In the genomic region with DNA sequence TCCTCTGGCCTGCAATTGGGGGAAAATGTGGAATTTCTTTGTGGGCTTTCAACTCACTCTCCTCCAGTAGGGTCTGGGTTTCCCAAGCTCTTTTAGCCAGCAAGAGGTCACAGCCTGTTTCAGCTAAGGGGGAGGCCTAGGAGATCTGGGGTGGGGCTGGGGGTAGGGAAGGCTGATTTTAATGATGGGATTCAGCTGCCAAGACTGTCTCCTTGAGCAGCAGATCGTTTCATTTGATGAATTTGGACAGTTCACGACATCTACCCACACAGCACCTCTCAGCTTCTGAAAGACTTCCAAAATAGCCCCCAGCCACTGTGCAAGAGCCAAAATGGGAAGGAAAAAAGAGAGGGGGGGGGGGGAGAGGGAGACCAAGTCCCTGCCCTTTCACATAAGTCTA, we compare ENCODE assay signal across 15 mouse cellular contexts. TPM values are rescaled to one million over a fixed set of nuclear protein-coding genes. Genes with fewer than 3 reads are reported as not detected.
DNase-seq lines count a peak whose midpoint lies in the region; ATAC-seq and TF ChIP-seq lines count a peak whose summit lies in the region.
"Had no signal": no experiment of that assay in that cellular context is flagged by ENCODE, and none has a peak within 500 bp of the region (broad histone marks: within the 10 kb centered on the region; RNA-seq: fewer than 3 reads in every experiment).

No protein-coding gene starts in this region.

- H3K27me3 ChIP-seq in kidney, adult 2 months (replicated peaks; ENCODE audit: control insufficient read depth, insufficient read depth, low read length) = no peaks in the 10 kb centered on the region
- no peaks in the 10 kb centered on the region for H3K27me3 ChIP-seq in embryonic facial prominence, embryonic 14.5 days (replicated peaks; ENCODE audit: control insufficient read depth, insufficient read depth, low read length)
- no peaks in the 10 kb centered on the region for H3K27me3 ChIP-seq in limb, embryonic 14.5 days (ENCODE audit: control insufficient read depth, insufficient read depth, low read length)
- H3K27me3 ChIP-seq: hindbrain, embryonic 13.5 days had no signal

- H3K4me1 ChIP-seq in kidney, adult 2 months (ENCODE audit: control insufficient read depth, insufficient read depth, low read length) = no peaks in the 10 kb centered on the region
- peaks cover 42% of the 10 kb centered on the region for H3K4me1 ChIP-seq in embryonic facial prominence, embryonic 14.5 days (ENCODE audit: control insufficient read depth, insufficient read depth, low read length)
- peaks cover 49% of the 10 kb centered on the region for H3K4me1 ChIP-seq in limb, embryonic 14.5 days (ENCODE audit: control insufficient read depth, insufficient read depth, low read length)

- peak overlapping the region; percentile 56; the same call in 1 of the 2 replicates for H3K4me2 ChIP-seq in embryonic facial prominence, embryonic 14.5 days (ENCODE audit: low read depth, low read length)
- H3K4me2 ChIP-seq in limb, embryonic 14.5 days (replicated peaks; ENCODE audit: low read depth, low read length, severe bottlenecking) = no peak overlapping the region

- no peaks in the 10 kb centered on the region for H3K36me3 ChIP-seq in kidney, adult 2 months (ENCODE audit: control insufficient read depth, insufficient read depth, low read length)
- H3K36me3 ChIP-seq in embryonic facial prominence, embryonic 14.5 days (ENCODE audit: control insufficient read depth, insufficient read depth, low read length) = peaks cover 9% of the 10 kb centered on the region; the same call in 1 of the 2 replicates
- peaks cover 7% of the 10 kb centered on the region; the same call in 1 of the 2 replicates for H3K36me3 ChIP-seq in limb, embryonic 14.5 days (ENCODE audit: control insufficient read depth, insufficient read depth, low read length)
- H3K36me3 ChIP-seq: hindbrain, embryonic 13.5 days had no signal

- H3K9ac ChIP-seq in embryonic facial prominence, embryonic 14.5 days (ENCODE audit: low read depth, low read length) = no peak overlapping the region
- H3K9ac ChIP-seq in limb, embryonic 14.5 days (ENCODE audit: low read depth, low read length, severe bottlenecking) = no peak overlapping the region

- DNase-seq in embryo, embryonic 9.5 days (ENCODE audit: extremely low spot score) = peak; percentile 20
- no peak for DNase-seq in embryo, embryonic 11 days
- DNase-seq in kidney, postnatal 4 days = peak; percentile 24 to 31
- no peak for DNase-seq in kidney, adult 2 months
- DNase-seq in embryonic facial prominence, embryonic 14.5 days (ENCODE audit: low spot score) = peak; percentile 56
- peak; percentile 14 for DNase-seq in limb, embryonic 14.5 days (ENCODE audit: low spot score)
- DNase-seq in adrenal gland, postnatal 36 days = no peak
- no peak for DNase-seq in frontal cortex, postnatal 25 days (ENCODE audit: low spot score in 2 of 2)
- DNase-seq: gastrocnemius, adult 2 months had no signal

- no peak overlapping the region for H3K4me3 ChIP-seq in kidney, adult 2 months (ENCODE audit: insufficient read depth, low read depth, low read length)
- no peak overlapping the region for H3K4me3 ChIP-seq in embryonic facial prominence, embryonic 14.5 days (ENCODE audit: low read depth, low read length)
- no peak overlapping the region for H3K4me3 ChIP-seq in limb, embryonic 14.5 days (replicated peaks; ENCODE audit: low read length)

- TF ChIP-seq CTCF in kidney, adult 2 months (conservative IDR thresholded peaks at IDR 0.05; ENCODE audit: insufficient read depth, insufficient read length, low read depth, low read length) = no peak

- no peak overlapping the region for H3K27ac ChIP-seq in kidney, adult 2 months (ENCODE audit: insufficient read depth, low read depth, low read length)
- peak overlapping the region; percentile 44; the same call in 1 of the 2 replicates for H3K27ac ChIP-seq in embryonic facial prominence, embryonic 14.5 days (replicated peaks; ENCODE audit: low read depth, low read length)
- H3K27ac ChIP-seq in limb, embryonic 14.5 days (replicated peaks; ENCODE audit: low read depth, low read length) = no peak overlapping the region

- WGBS in kidney, adult 2 months = 34% methylated on average over 2 of the region's 2 CpGs
- WGBS in embryonic facial prominence, embryonic 14.5 days = 8% methylated on average over 2 of the region's 2 CpGs
- WGBS in limb, embryonic 14.5 days = 15% methylated on average over 2 of the region's 2 CpGs

- ATAC-seq in embryonic facial prominence, embryonic 14.5 days (ENCODE audit: low read depth) = no peak
- ATAC-seq in limb, embryonic 14.5 days (ENCODE audit: low FRiP score, low read depth) = no peak

- TF ChIP-seq POLR2A in kidney, adult 2 months (IDR thresholded peaks at IDR 0.05; ENCODE audit: low read depth, low read length) = no peak
- no peak for TF ChIP-seq POLR2A in limb, embryonic 14.5 days (IDR thresholded peaks at IDR 0.05; ENCODE audit: borderline replicate concordance, extremely low read depth, insufficient read depth, insufficient read length)

- no peaks in the 10 kb centered on the region for H3K9me3 ChIP-seq in embryonic facial prominence, embryonic 14.5 days (ENCODE audit: control insufficient read depth, low read length)
- no peaks in the 10 kb centered on the region for H3K9me3 ChIP-seq in limb, embryonic 14.5 days (ENCODE audit: control insufficient read depth, low read length)
- H3K9me3 ChIP-seq: hindbrain, embryonic 13.5 days had no signal

RNA-seq across cellular contexts. Expression of a gene that starts 4.6 kb away (rescaled TPM):
- polyA plus RNA-seq in kidney, adult 2 months (2012; rRNA removed) = 30.0 and 31.7 TPM in 2 replicates
- polyA plus RNA-seq in embryonic facial prominence, embryonic 14.5 days (2014; fragmentation: Nextera tagmentation; extraction: Ambion mirVana) = 73.3 and 79.1 TPM in 2 replicates
- 52.0 and 58.1 TPM in 2 replicates for polyA plus RNA-seq in limb, embryonic 14.5 days (2012; rRNA removed)
- 82.5 and 88.0 TPM in 2 replicates for polyA plus RNA-seq in limb, embryonic 14.5 days (2014; fragmentation: Nextera tagmentation; extraction: Ambion mirVana)
- 10 to 100 TPM; 14.4 to 19.5 TPM for total RNA-seq in adrenal gland, postnatal 36 days (2021)

RNA-seq across cellular contexts. Expression of a gene that starts 6.0 kb away (rescaled TPM):
- polyA plus RNA-seq in kidney, adult 2 months (2012; rRNA removed) = not detected in 2 replicates
- polyA plus RNA-seq in embryonic facial prominence, embryonic 14.5 days (2014; fragmentation: Nextera tagmentation; extraction: Ambion mirVana) = not detected in 2 replicates
- polyA plus RNA-seq in limb, embryonic 14.5 days (2012; rRNA removed) = not detected in 2 replicates
- not detected in 2 replicates for polyA plus RNA-seq in limb, embryonic 14.5 days (2014; fragmentation: Nextera tagmentation; extraction: Ambion mirVana)
- not detected for total RNA-seq in adrenal gland, postnatal 36 days (2021)
- total RNA-seq: adrenal gland, postnatal 4 days; gastrocnemius, adult 2 months; left cerebral cortex, postnatal 36 days had no signal
- polyA plus RNA-seq: cerebellum, adult 2 months; embryonic facial prominence, embryonic 11.5 days; heart, embryonic 11.5 days; hindbrain, embryonic 13.5 days had no signal

RNA-seq across cellular contexts. Expression of a gene that starts 58.2 kb away (rescaled TPM):
- polyA plus RNA-seq in kidney, adult 2 months (2012; rRNA removed) = 58.1 and 62.3 TPM in 2 replicates
- polyA plus RNA-seq in embryonic facial prominence, embryonic 14.5 days (2014; fragmentation: Nextera tagmentation; extraction: Ambion mirVana) = 15.4 and 17.3 TPM in 2 replicates
- polyA plus RNA-seq in limb, embryonic 14.5 days (2012; rRNA removed) = 27.3 and 31.8 TPM in 2 replicates
- polyA plus RNA-seq in limb, embryonic 14.5 days (2014; fragmentation: Nextera tagmentation; extraction: Ambion mirVana) = 16.6 and 17.1 TPM in 2 replicates
- 100 to 1,000 TPM; 120 to 165 TPM for total RNA-seq in adrenal gland, postnatal 36 days (2021)

Comparison
In these comparisons a context has a peak if more than half of its experiments do, and no peak if none do; other contexts are left out.
1. DNase-seq: peak in embryo, embryonic 9.5 days (single experiment), kidney, postnatal 4 days (2 of 2), embryonic facial prominence, embryonic 14.5 days (single experiment) and limb, embryonic 14.5 days (single experiment); none in embryo, embryonic 11 days (single experiment), kidney, adult 2 months (single experiment), adrenal gland, postnatal 36 days (0 of 2) and frontal cortex, postnatal 25 days (0 of 2).